In the genomic region with DNA sequence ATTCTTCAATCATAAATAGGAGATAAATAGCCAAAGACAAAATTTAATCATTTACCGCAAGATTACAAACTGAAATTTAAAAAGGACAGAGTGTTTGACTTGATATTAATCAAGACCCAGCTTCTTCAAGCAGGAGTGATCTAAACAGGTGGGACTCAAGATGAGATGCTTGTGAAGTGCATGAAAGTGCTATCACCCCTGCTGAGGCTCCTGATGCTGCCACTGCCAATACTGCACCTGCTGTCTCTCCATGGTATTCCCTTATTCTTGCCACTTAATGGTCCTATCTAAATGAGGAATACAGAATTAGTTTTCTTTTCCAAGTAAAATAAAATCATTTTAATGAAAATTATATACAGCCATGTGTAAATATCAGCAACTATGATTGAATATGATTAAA, we compare ENCODE assay signal across 14 mouse cellular contexts. TPM values are rescaled to one million over a fixed set of nuclear protein-coding genes. Genes with fewer than 3 reads are reported as not detected.
DNase-seq lines count a peak whose midpoint lies in the region; ATAC-seq lines count a peak whose summit lies in the region.
"Had no signal": no experiment of that assay in that cellular context is flagged by ENCODE, and none has a peak within 500 bp of the region (broad histone marks: within the 10 kb centered on the region; RNA-seq: fewer than 3 reads in every experiment).

No protein-coding gene starts in this region.

- ATAC-seq in cerebellum, adult (ENCODE audit: insufficient number of reproducible peaks, low FRiP score, low TSS enrichment) = no peak; the same call in 1 of the 2 replicates
- ATAC-seq: activated CD4-positive, CD25-positive, alpha-beta regulatory T cell, adult 4 months; intestine, embryonic 15.5 days; Patski had no signal

- DNase-seq in cerebellum, postnatal 10 days = peak; percentile 66 to 75
- DNase-seq in heart, adult 11 months = peak; percentile 62
- no peak for DNase-seq in heart, postnatal 4 days
- DNase-seq in brain, adult 2 months (ENCODE audit: low read depth, low spot score) = peak; percentile 14
- DNase-seq in cerebellum, postnatal 36 days = peak; percentile 51 to 54
- DNase-seq: adrenal gland, postnatal 14 days; gastrocnemius, adult 2 months; gastrocnemius, postnatal 25 days; heart, postnatal 36 days; kidney, adult 2 months had no signal

RNA-seq across cellular contexts. Expression of gene Gm10800, which starts 30.4 kb away (rescaled TPM):
- under 1 TPM in 1 of 2 experiments, not detected in 1; 0.74 TPM for total RNA-seq in heart, postnatal 4 days (2021)
- total RNA-seq: gastrocnemius, adult 2 months; gastrocnemius, postnatal 25 days had no signal

RNA-seq across cellular contexts. Expression of gene Gm10801, which starts 35.5 kb away (rescaled TPM):
- not detected for total RNA-seq in heart, postnatal 4 days (2021)
- total RNA-seq: gastrocnemius, adult 2 months; gastrocnemius, postnatal 25 days had no signal
